Mouse (Mus musculus) midbrain, postnatal 0 days (tissue): ENCODE data around the gene Xpot. TPM values are rescaled to one million over a fixed set of nuclear protein-coding genes. Genes with fewer than 3 reads are reported as not detected.

Source experiments
- ATAC-seq: fragments of 200-750 bp; cut with Nextera tagmentation; 2 replicates; pipeline ENCODE4 v1.8.0; 2017; ENCODE audit warnings: moderate number of reproducible peaks, mild to moderate bottlenecking, moderate TSS enrichment, moderate library complexity; ENCODE audit not compliant: low FRiP score
- DNase-seq: peaks from one replicate; pipeline ENCODE4 v3.0.0-alpha.2; 2015; ENCODE audit warnings: low spot score
- H3K27ac ChIP-seq: fragments of 300-500 bp; sonication (generic); 2 replicates; pipeline ENCODE4 v1.5.1; 2014; ENCODE audit warnings: low read depth, mild to moderate bottlenecking, low read length, mixed read lengths
- H3K27me3 ChIP-seq: fragments of 300-500 bp; sonication (generic); 2 replicates; pipeline ENCODE4 v1.6.1; 2014; ENCODE audit warnings: low read length, control low read depth, mixed read lengths; ENCODE audit not compliant: insufficient read depth
- H3K36me3 ChIP-seq: fragments of 300-500 bp; sonication (generic); 2 replicates; pipeline ENCODE4 v1.6.1; 2014; ENCODE audit warnings: low read length, control low read depth, mixed read lengths; ENCODE audit not compliant: insufficient read depth
- H3K4me1 ChIP-seq: fragments of 300-500 bp; sonication (generic); 2 replicates; pipeline ENCODE4 v1.6.1; 2014; ENCODE audit warnings: mild to moderate bottlenecking, control low read depth, antibody characterized with exemption, low read length, mixed read lengths; ENCODE audit not compliant: insufficient read depth
- H3K4me2 ChIP-seq: fragments of 300-500 bp; sonication (generic); 2 replicates; pipeline ENCODE4 v1.6.1; 2014; ENCODE audit warnings: low read depth, mild to moderate bottlenecking, low read length, mixed read lengths; ENCODE audit not compliant: poor library complexity, severe bottlenecking
- H3K4me3 ChIP-seq: fragments of 300-500 bp; sonication (generic); 2 replicates; pipeline ENCODE4 v1.5.1; 2014; ENCODE audit warnings: low read depth, mild to moderate bottlenecking, low read length, moderate library complexity
- H3K9ac ChIP-seq: fragments of 300-500 bp; sonication (generic); replicated peaks from 2 replicates; pipeline ENCODE4 v1.6.1; 2014; ENCODE audit warnings: mild to moderate bottlenecking, low read length, moderate library complexity, mixed read lengths; ENCODE audit not compliant: poor library complexity, severe bottlenecking
- H3K9me3 ChIP-seq: fragments of 300-500 bp; sonication (generic); 2 replicates; pipeline ENCODE4 v1.6.1; 2016; ENCODE audit warnings: low read length, control low read depth
- CTCF ChIP-seq: IDR thresholded peaks from 2 replicates; pipeline ENCODE4 v1.5.1; 2016; ENCODE audit warnings: antibody characterized with exemption, mild to moderate bottlenecking
- WGBS: fragments of 180-500 bp; shearing (Covaris S2); extraction: QIAGEN DNeasy Blood & Tissue Kit; methylation state at CpG from one replicate; pipeline ENCODE4 v1.1.7; 2014; 5-methylcytosine and 5-hydroxymethylcytosine counted together
- polyA plus RNA-seq: library from polyadenylated mRNA; unstranded; fragments of >200 nt; fragmentation: Nextera tagmentation; extraction: Ambion mirVana; gene quantifications from 2 replicates; pipeline ENCODE4 v1.2.1, GENCODE M21; 2015
- total RNA-seq: library from RNA; depleted of rRNA; stranded (reverse); fragments of >200 nt; gene quantifications from 2 replicates; pipeline ENCODE4 v1.2.3, GENCODE M21; 2014

Gene Xpot
- total and polyA plus RNA-seq, 2 experiments from 2014 or later, result 26.6 to 111 TPM

- Histone ChIP-seq H3K27me3 (no peaks in the 10 kb centered on the region), H3K4me3 (peak overlapping the region; percentile 85), H3K4me1 (no peaks in the 10 kb centered on the region), H3K9me3 (no peaks in the 10 kb centered on the region), H3K9ac (peak overlapping the region; percentile 74), H3K36me3 (peaks cover 7% of the 10 kb centered on the region; the same call in 1 of the 2 replicates), H3K4me2 (peak overlapping the region; percentile 77), H3K27ac (peak overlapping the region; percentile 87)
- peak; percentile 24 for DNase-seq
- ATAC-seq, result no peak
- no peak; the same call in 1 of the 2 replicates for TF ChIP-seq CTCF
- under 1% methylated on average over 32 of the region's 41 CpGs for WGBS
Measured at GRCm38 (mm10) chr10:121625407-121626185, 536 bp downstream of the Xpot start.

- Histone ChIP-seq H3K4me2 (peak overlapping the region; percentile 77), H3K4me1 (no peaks in the 10 kb centered on the region), H3K9me3 (no peaks in the 10 kb centered on the region), H3K4me3 (peak overlapping the region; percentile 85), H3K36me3 (peaks cover 7% of the 10 kb centered on the region; the same call in 1 of the 2 replicates), H3K27ac (no peak overlapping the region), H3K9ac (peak overlapping the region; percentile 74; the same call in 1 of the 2 replicates), H3K27me3 (no peaks in the 10 kb centered on the region)
- WGBS, result 13% methylated on average over 9 of the region's 9 CpGs
- no peak for TF ChIP-seq CTCF
- ATAC-seq, result no peak
- no peak for DNase-seq
Measured at GRCm38 (mm10) chr10:121625006-121625405, 1.1 kb downstream of the Xpot start.

- Histone ChIP-seq H3K9me3 (no peaks in the 10 kb centered on the region), H3K27ac (no peak overlapping the region), H3K4me3 (no peak overlapping the region), H3K4me1 (no peaks in the 10 kb centered on the region), H3K36me3 (peaks cover 7% of the 10 kb centered on the region; the same call in 1 of the 2 replicates), H3K9ac (no peak overlapping the region), H3K4me2 (no peak overlapping the region), H3K27me3 (no peaks in the 10 kb centered on the region)
- 83% methylated on average over 7 of the region's 7 CpGs for WGBS
- DNase-seq, result no peak
- ATAC-seq, result no peak
- TF ChIP-seq CTCF, result no peak
Measured at GRCm38 (mm10) chr10:121623670-121624069, 2.5 kb downstream of the Xpot start.

DNA sequence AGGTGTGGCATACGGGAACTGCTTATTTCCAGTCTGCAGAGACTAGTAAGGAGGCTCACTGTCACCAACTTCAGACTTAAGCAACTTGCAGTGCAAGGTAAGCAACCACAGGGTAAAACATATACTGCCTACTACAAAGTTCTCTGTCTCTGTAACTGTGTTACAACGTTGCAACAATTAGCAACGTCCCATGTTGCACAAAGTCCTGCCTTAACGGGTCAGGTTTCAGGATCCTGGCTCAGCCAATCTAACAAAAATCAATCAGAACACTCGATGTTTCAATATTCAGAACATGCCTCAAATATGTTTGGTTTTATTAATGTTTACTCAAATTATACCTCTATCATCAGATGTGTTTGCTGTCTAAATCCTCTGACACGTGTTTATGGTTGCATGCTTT lies 3.7 kb downstream of the Xpot start:
- no peak overlapping the region for H3K27ac ChIP-seq
- TF ChIP-seq CTCF, result no peak
- H3K9me3 ChIP-seq, result no peaks in the 10 kb centered on the region
- DNase-seq (no peak), ATAC-seq (no peak)
- no peaks in the 10 kb centered on the region for H3K27me3 ChIP-seq
- peaks cover 16% of the 10 kb centered on the region for H3K36me3 ChIP-seq
- H3K4me2 ChIP-seq, result no peak overlapping the region
- no peak overlapping the region for H3K9ac ChIP-seq
- H3K4me1 ChIP-seq, result no peaks in the 10 kb centered on the region
- 90% methylated on average over 6 of the region's 6 CpGs for WGBS
- no peak overlapping the region for H3K4me3 ChIP-seq

GRCm38 (mm10) chr10:121615935-121616334 lies 10.2 kb downstream of the Xpot start:
- peaks cover 44% of the 10 kb centered on the region for H3K36me3 ChIP-seq
- H3K4me2 ChIP-seq, result no peak overlapping the region
- 44% methylated on average over 7 of the region's 7 CpGs for WGBS
- H3K27ac ChIP-seq, result no peak overlapping the region
- no peaks in the 10 kb centered on the region for H3K9me3 ChIP-seq
- DNase-seq (no peak), ATAC-seq (no peak)
- no peaks in the 10 kb centered on the region for H3K4me1 ChIP-seq
- no peak overlapping the region for H3K9ac ChIP-seq
- TF ChIP-seq CTCF, result no peak
- H3K4me3 ChIP-seq, result no peak overlapping the region
- H3K27me3 ChIP-seq, result no peaks in the 10 kb centered on the region

DNA sequence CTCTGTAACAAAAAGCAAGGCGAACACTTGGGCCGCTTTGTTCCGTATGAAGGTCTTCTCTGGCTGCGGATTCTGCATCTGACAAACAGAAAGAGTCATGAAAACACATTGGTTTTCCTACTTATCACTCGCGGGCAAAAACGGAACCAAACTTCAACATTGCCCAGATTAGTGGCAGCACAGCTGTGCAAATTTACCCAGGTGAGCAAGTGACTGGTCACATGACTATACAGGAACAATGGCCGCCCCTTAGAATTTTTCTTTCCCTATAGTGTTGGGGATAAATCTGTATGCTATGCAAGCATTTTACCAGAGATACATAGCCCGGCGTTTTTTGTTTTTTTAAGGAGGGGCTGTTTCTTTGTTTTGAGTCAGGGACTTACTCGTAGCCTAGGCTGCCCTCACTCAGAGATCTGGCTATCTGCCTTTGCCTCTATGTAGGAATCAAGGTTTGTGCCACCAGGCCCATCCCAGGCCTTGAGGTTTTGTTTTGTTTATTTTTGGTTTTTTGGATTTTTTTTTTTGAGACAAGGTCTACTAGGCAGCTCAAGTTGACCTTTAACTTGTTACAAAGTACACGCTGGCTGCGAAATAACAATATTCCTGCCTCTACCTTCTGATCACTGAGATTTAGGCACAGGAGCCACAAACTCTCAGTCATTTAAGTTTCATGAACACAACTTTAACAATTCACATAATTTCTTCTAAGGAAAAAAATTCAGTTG lies 10.8 kb downstream of the Xpot start:
- TF ChIP-seq CTCF, result no peak
- Histone ChIP-seq H3K4me1 (no peaks in the 10 kb centered on the region), H3K9me3 (no peaks in the 10 kb centered on the region), H3K36me3 (peaks cover 51% of the 10 kb centered on the region), H3K27ac (no peak overlapping the region), H3K4me3 (no peak overlapping the region), H3K9ac (no peak overlapping the region), H3K27me3 (no peaks in the 10 kb centered on the region), H3K4me2 (no peak overlapping the region)
- DNase-seq (no peak), ATAC-seq (no peak)
- 92% methylated on average over 13 of the region's 13 CpGs for WGBS
